Mouse (Mus musculus) T-cell, adult 66 days (primary cell): ENCODE measurements around the gene Adamtsl1. TPM values are rescaled to one million over a fixed set of nuclear protein-coding genes. Genes with fewer than 3 reads are reported as not detected.

ENCODE experiments used
- total RNA-seq, 2 experiments: library from RNA; stranded (reverse); gene quantifications; 3 replicates in 1 of 2; 4 replicates in 1 of 2; pipeline ENCODE4 v1.2.4; 2023

Adamtsl1 gene
- total RNA-seq, result under 1 TPM in 1 of 2 experiments, not detected in 1; 0.09 TPM

GRCm38 (mm10) chr4:85513792-85514191 is at the start of gene Adamtsl1:
Gene Adamtsl1, plus strand, starts transcription at chr4:85514172.

